Mouse (Mus musculus): ENCODE measurements around the gene Lrrk1. TPM values are rescaled to one million over a fixed set of nuclear protein-coding genes. Genes with fewer than 3 reads are reported as not detected.

Gene Lrrk1
- total and polyA plus RNA-seq, 2 experiments, result 7.4 to 15.0 TPM

GRCm38 (mm10) chr7:66323252-66324015, 64.7 kb downstream of the Lrrk1 start:
- Histone ChIP-seq H3K36me3 (ENCODE audit: control insufficient read depth, insufficient read depth, low read length) (peaks cover 5% of the 10 kb centered on the region), H3K27me3 (ENCODE audit: control insufficient read depth, insufficient read depth, low read length) (no peaks in the 10 kb centered on the region), H3K4me3 (ENCODE audit: insufficient read depth, low read depth, low read length) (no peak overlapping the region), H3K27ac (replicated peaks; ENCODE audit: insufficient read depth, low read depth, low read length) (no peak overlapping the region), H3K4me1 (ENCODE audit: control insufficient read depth, insufficient read depth, low read length) (no peaks in the 10 kb centered on the region), H3K9ac (ENCODE audit: low read depth, low read length) (no peak overlapping the region), H3K79me2 (ENCODE audit: control insufficient read depth, insufficient read depth, low read length) (no peaks in the 10 kb centered on the region)
- 68% methylated on average over 9 of the region's 9 CpGs for WGBS
- DNase-seq (ENCODE audit: extremely low read depth, low read depth, low spot score), result peak; percentile 52
- TF ChIP-seq CTCF (IDR thresholded peaks at IDR 0.05; ENCODE audit: low read depth, low read length) (no peak), POLR2A (IDR thresholded peaks at IDR 0.05; ENCODE audit: extremely low read depth, insufficient read depth, low read length) (no peak)

- H3K27ac ChIP-seq (replicated peaks; ENCODE audit: insufficient read depth, low read depth, low read length), result no peak overlapping the region
- TF ChIP-seq CTCF (IDR thresholded peaks at IDR 0.05; ENCODE audit: low read depth, low read length) (no peak), POLR2A (IDR thresholded peaks at IDR 0.05; ENCODE audit: extremely low read depth, insufficient read depth, low read length) (no peak)
- 58% methylated on average over 5 of the region's 5 CpGs for WGBS
- H3K27me3 ChIP-seq (ENCODE audit: control insufficient read depth, insufficient read depth, low read length), result no peaks in the 10 kb centered on the region
- H3K4me1 ChIP-seq (ENCODE audit: control insufficient read depth, insufficient read depth, low read length), result no peaks in the 10 kb centered on the region
- no peak overlapping the region for H3K4me3 ChIP-seq (ENCODE audit: insufficient read depth, low read depth, low read length)
- H3K36me3 ChIP-seq (ENCODE audit: control insufficient read depth, insufficient read depth, low read length), result peaks cover 6% of the 10 kb centered on the region
- H3K79me2 ChIP-seq (ENCODE audit: control insufficient read depth, insufficient read depth, low read length), result no peaks in the 10 kb centered on the region
- no peak overlapping the region for H3K9ac ChIP-seq (ENCODE audit: low read depth, low read length)
- DNase-seq (ENCODE audit: extremely low read depth, low read depth, low spot score), result peak; percentile 64
Measured at GRCm38 (mm10) chr7:66320996-66321395, 67.2 kb downstream of the Lrrk1 start.

GRCm38 (mm10) chr7:66318147-66318546, 70.0 kb downstream of the Lrrk1 start:
- Histone ChIP-seq H3K4me1 (ENCODE audit: control insufficient read depth, insufficient read depth, low read length) (no peaks in the 10 kb centered on the region), H3K4me3 (ENCODE audit: insufficient read depth, low read depth, low read length) (no peak overlapping the region), H3K27me3 (ENCODE audit: control insufficient read depth, insufficient read depth, low read length) (no peaks in the 10 kb centered on the region), H3K9ac (ENCODE audit: low read depth, low read length) (no peak overlapping the region), H3K79me2 (ENCODE audit: control insufficient read depth, insufficient read depth, low read length) (no peaks in the 10 kb centered on the region), H3K27ac (replicated peaks; ENCODE audit: insufficient read depth, low read depth, low read length) (no peak overlapping the region), H3K36me3 (ENCODE audit: control insufficient read depth, insufficient read depth, low read length) (peaks cover 4% of the 10 kb centered on the region)
- 94% methylated on average over 6 of the region's 6 CpGs for WGBS
- no peak for TF ChIP-seq CTCF (IDR thresholded peaks at IDR 0.05; ENCODE audit: low read depth, low read length)
- TF ChIP-seq POLR2A (IDR thresholded peaks at IDR 0.05; ENCODE audit: extremely low read depth, insufficient read depth, low read length), result no peak
- no peak for DNase-seq (ENCODE audit: extremely low read depth, low read depth, low spot score)

- H3K27ac ChIP-seq (replicated peaks; ENCODE audit: insufficient read depth, low read depth, low read length), result peak overlapping the region; percentile 94
- TF ChIP-seq CTCF (IDR thresholded peaks at IDR 0.05; ENCODE audit: low read depth, low read length) (no peak), POLR2A (IDR thresholded peaks at IDR 0.05; ENCODE audit: extremely low read depth, insufficient read depth, low read length) (no peak)
- H3K36me3 ChIP-seq (ENCODE audit: control insufficient read depth, insufficient read depth, low read length), result peaks cover 5% of the 10 kb centered on the region; the same call in 1 of the 2 replicates
- no peaks in the 10 kb centered on the region for H3K27me3 ChIP-seq (ENCODE audit: control insufficient read depth, insufficient read depth, low read length)
- DNase-seq (ENCODE audit: extremely low read depth, low read depth, low spot score), result peak; percentile 99
- peaks cover 17% of the 10 kb centered on the region for H3K4me1 ChIP-seq (ENCODE audit: control insufficient read depth, insufficient read depth, low read length)
- H3K4me3 ChIP-seq (ENCODE audit: insufficient read depth, low read depth, low read length), result no peak overlapping the region
- H3K79me2 ChIP-seq (ENCODE audit: control insufficient read depth, insufficient read depth, low read length), result no peaks in the 10 kb centered on the region
- H3K9ac ChIP-seq (ENCODE audit: low read depth, low read length), result peak overlapping the region; percentile 26
- 21% methylated on average over 26 of the region's 26 CpGs for WGBS
Measured at GRCm38 (mm10) chr7:66310670-66311656, 77.2 kb downstream of the Lrrk1 start.

GRCm38 (mm10) chr7:66309950-66310669, 78.0 kb downstream of the Lrrk1 start:
- Histone ChIP-seq H3K9ac (ENCODE audit: low read depth, low read length) (peak overlapping the region; percentile 19), H3K4me3 (ENCODE audit: insufficient read depth, low read depth, low read length) (no peak overlapping the region), H3K27ac (replicated peaks; ENCODE audit: insufficient read depth, low read depth, low read length) (peak overlapping the region; percentile 91), H3K36me3 (ENCODE audit: control insufficient read depth, insufficient read depth, low read length) (peaks cover 8% of the 10 kb centered on the region; the same call in 1 of the 2 replicates), H3K4me1 (ENCODE audit: control insufficient read depth, insufficient read depth, low read length) (peaks cover 17% of the 10 kb centered on the region), H3K79me2 (ENCODE audit: control insufficient read depth, insufficient read depth, low read length) (no peaks in the 10 kb centered on the region), H3K27me3 (ENCODE audit: control insufficient read depth, insufficient read depth, low read length) (no peaks in the 10 kb centered on the region)
- WGBS, result 23% methylated on average over 7 of the region's 7 CpGs
- TF ChIP-seq CTCF (IDR thresholded peaks at IDR 0.05; ENCODE audit: low read depth, low read length) (peak; percentile 96), POLR2A (IDR thresholded peaks at IDR 0.05; ENCODE audit: extremely low read depth, insufficient read depth, low read length) (no peak)
- DNase-seq (ENCODE audit: extremely low read depth, low read depth, low spot score), result peak; percentile 82
